Mouse (Mus musculus) limb, embryonic 14.5 days (tissue): Measurements from ENCODE around the gene Gtf2f1. TPM values are rescaled to one million over a fixed set of nuclear protein-coding genes. Genes with fewer than 3 reads are reported as not detected.
A peak's percentile ranks its signal among the peaks of the same experiment; 100 is the strongest.

Experiments
- ATAC-seq: fragments of 200-750 bp; cut with Nextera tagmentation; 2 replicates; pipeline ENCODE4 v1.8.0; 2017; ENCODE audit warnings: low read depth, moderate number of reproducible peaks, moderate TSS enrichment; ENCODE audit not compliant: low FRiP score
- DNase-seq: peaks from one replicate; pipeline ENCODE4 v3.0.0-alpha.2; 2015; ENCODE audit warnings: low spot score
- H3K27ac ChIP-seq: fragments of 300-500 bp; sonication (generic); replicated peaks from 2 replicates; pipeline ENCODE4 v1.5.1; 2014; ENCODE audit warnings: low read depth, mild to moderate bottlenecking, low read length, moderate library complexity, mixed read lengths
- H3K27me3 ChIP-seq: fragments of 300-500 bp; sonication (generic); 2 replicates; pipeline ENCODE4 v1.6.1; 2014; ENCODE audit warnings: low read length, mixed read lengths; ENCODE audit not compliant: control insufficient read depth, insufficient read depth
- H3K36me3 ChIP-seq: fragments of 300-500 bp; sonication (generic); 2 replicates; pipeline ENCODE4 v1.6.1; 2014; ENCODE audit warnings: mild to moderate bottlenecking, low read length, moderate library complexity, mixed read lengths; ENCODE audit not compliant: control insufficient read depth, insufficient read depth
- H3K4me1 ChIP-seq: fragments of 300-500 bp; sonication (generic); 2 replicates; pipeline ENCODE4 v1.6.1; 2014; ENCODE audit warnings: antibody characterized with exemption, low read length, mixed read lengths; ENCODE audit not compliant: control insufficient read depth, insufficient read depth
- H3K4me2 ChIP-seq: fragments of 300-500 bp; sonication (generic); replicated peaks from 2 replicates; pipeline ENCODE4 v1.6.1; 2014; ENCODE audit warnings: low read depth, mild to moderate bottlenecking, low read length, moderate library complexity; ENCODE audit not compliant: severe bottlenecking
- H3K4me3 ChIP-seq: fragments of 300-500 bp; sonication (generic); replicated peaks from 2 replicates; pipeline ENCODE4 v1.5.1; 2014; ENCODE audit warnings: low read length
- H3K9ac ChIP-seq: fragments of 300-500 bp; sonication (generic); 2 replicates; pipeline ENCODE4 v1.6.1; 2014; ENCODE audit warnings: mild to moderate bottlenecking, low read depth, low read length, moderate library complexity; ENCODE audit not compliant: severe bottlenecking
- H3K9me3 ChIP-seq: fragments of 300-500 bp; sonication (generic); 2 replicates; pipeline ENCODE4 v1.6.1; 2016; ENCODE audit warnings: low read length; ENCODE audit not compliant: control insufficient read depth
- POLR2A ChIP-seq: fragments of 200-500 bp; IDR thresholded peaks from 2 replicates; pipeline ENCODE4 v1.8.0; 2012; ENCODE audit warnings: inconsistent platforms, mild to moderate bottlenecking, moderate library complexity, borderline replicate concordance; ENCODE audit not compliant: insufficient read depth, insufficient read length; ENCODE audit errors: extremely low read depth
- WGBS: fragments of 180-500 bp; shearing (Covaris S2); extraction: QIAGEN DNeasy Blood & Tissue Kit; methylation state at CpG from one replicate; pipeline ENCODE4 v1.1.7; 2014; 5-methylcytosine and 5-hydroxymethylcytosine counted together
- polyA plus RNA-seq, 2 experiments: library from polyadenylated mRNA; depleted of rRNA in 1 of 2; stranded (reverse) in 1 of 2; unstranded in 1 of 2; fragments of >200 nt; fragmentation: Nextera tagmentation in 1 of 2; extraction: Ambion mirVana in 1 of 2; gene quantifications; 2 replicates each; pipeline versions ENCODE4 v1.2.1 to v1.2.3; 2012 to 2014

Gtf2f1 gene
- polyA plus RNA-seq, 2 experiments, result 54.1 to 68.5 TPM

DNA sequence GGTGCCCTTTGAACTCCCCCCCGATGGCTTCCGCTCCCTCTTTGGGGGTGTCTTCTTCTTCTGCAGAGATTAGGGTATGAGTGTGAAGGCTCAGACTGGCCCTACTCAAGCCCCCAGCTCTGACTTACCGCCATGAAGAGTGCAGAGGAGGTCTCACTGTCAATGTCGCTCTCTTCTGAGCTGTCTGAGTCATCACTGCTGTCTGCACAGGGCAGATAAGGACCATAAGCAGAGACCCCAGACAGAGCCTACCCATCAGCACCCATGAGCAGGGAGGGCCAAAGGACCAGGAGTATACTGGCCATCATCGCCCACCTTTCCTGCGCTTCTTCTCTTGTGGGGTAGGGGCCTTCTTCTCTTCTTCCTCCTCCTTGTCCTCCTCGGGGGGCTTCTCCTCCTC, 7.1 kb downstream of the Gtf2f1 start:
- WGBS, result 91% methylated on average over 7 of the region's 7 CpGs
- no peak overlapping the region for H3K9ac ChIP-seq
- no peak for ATAC-seq

DNA sequence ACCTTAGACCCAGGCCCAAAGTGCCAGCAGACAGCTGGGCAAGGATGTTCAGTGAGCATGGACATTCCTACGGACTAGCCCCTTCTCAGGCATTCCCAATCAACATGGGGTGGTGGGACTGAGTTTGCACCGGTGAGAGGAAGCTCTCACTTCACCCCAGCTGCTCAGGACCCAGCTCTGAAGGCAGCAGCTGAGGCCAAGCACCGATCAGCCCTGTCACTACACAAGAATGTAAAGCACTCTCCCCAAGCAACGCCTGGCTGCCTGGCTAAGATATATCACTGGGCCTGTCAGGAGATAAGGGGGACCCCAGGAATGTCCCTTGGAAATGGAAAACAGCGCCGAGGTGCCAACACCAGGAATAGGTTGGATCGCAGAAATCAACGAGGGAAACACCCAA, 9.9 kb downstream of the Gtf2f1 start:
- 74% methylated on average over 8 of the region's 8 CpGs for WGBS
- Histone ChIP-seq H3K4me2 (no peak overlapping the region), H3K4me1 (peaks cover 8% of the 10 kb centered on the region; the same call in 1 of the 2 replicates), H3K9me3 (no peaks in the 10 kb centered on the region), H3K27ac (no peak overlapping the region), H3K36me3 (peaks cover 47% of the 10 kb centered on the region), H3K27me3 (no peaks in the 10 kb centered on the region), H3K9ac (no peak overlapping the region), H3K4me3 (no peak overlapping the region)
- no peak for DNase-seq
- ATAC-seq, result no peak
- TF ChIP-seq POLR2A, result no peak

More for the DNA sequence above, 7.1 kb downstream of the Gtf2f1 start:
- Histone ChIP-seq H3K4me2 (no peak overlapping the region), H3K9me3 (no peaks in the 10 kb centered on the region), H3K27me3 (no peaks in the 10 kb centered on the region), H3K4me3 (no peak overlapping the region), H3K27ac (no peak overlapping the region), H3K4me1 (no peaks in the 10 kb centered on the region), H3K36me3 (peaks cover 71% of the 10 kb centered on the region)
- no peak for TF ChIP-seq POLR2A
- no peak for DNase-seq

DNA sequence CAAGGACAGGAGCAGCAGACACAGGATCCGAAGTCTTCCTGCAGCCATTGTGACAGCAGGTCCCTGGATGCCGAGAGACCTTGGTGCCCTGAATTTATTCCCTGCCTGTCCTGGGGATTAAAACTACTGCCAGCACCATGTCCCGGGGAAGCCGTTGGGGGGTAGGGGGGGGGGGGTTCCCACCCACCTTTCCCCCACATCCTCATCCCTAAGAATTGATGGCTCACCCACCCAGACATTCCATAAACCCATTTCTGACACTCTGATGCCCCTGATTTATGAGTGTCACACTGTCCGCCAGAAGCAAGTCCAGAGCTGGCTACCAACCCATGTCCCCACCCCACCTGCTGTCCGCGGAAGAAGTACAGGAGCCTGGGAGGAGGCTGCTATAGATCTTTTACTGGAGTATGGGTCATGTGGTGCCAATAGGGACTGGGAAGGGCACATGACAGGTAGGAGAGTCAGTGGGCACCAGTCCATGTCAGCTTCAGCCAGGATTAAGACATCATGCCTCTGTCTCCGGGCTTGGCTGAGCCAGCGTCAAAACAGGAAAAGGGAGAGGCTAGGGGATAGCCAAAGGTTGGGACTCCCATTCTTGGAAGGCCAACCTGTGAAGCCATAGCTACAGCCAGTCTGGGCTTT, 11.0 kb downstream of the Gtf2f1 start, which contains the start of gene Pspn:
Gene Pspn, minus strand, starts transcription at position 51 of the 642 bp plus-strand sequence.
- Histone ChIP-seq H3K9me3 (no peaks in the 10 kb centered on the region), H3K4me2 (no peak within 1 kb of the TSS), H3K9ac (no peak within 1 kb of the TSS), H3K4me3 (no peak within 1 kb of the TSS), H3K36me3 (peaks cover 48% of the 10 kb centered on the region), H3K4me1 (peaks cover 8% of the 10 kb centered on the region; the same call in 1 of the 2 replicates), H3K27me3 (no peaks in the 10 kb centered on the region), H3K27ac (no peak within 1 kb of the TSS)
- no peak for DNase-seq
- 89% methylated on average over 9 of the region's 9 CpGs for WGBS
- ATAC-seq, result no peak
- TF ChIP-seq POLR2A, result no peak

DNA sequence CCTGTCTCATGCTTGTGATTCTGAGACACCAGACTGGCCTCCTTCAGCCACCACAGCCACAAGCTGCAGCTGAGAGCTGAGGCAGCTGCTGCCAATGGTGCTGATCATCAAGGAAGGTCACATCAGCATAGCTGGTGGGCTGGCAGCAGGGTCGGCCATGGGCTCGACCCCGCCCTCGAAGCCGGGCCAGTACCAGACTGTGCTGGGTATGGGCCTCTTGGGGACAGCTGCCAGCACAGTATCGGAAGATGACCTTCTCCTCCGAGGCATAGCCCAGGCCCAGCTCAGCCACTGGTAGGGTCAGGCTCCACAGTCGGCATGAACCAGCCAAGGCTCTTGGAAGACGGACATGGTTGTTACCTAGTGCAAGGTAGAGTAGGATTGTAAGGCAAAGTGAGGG, 11.7 kb downstream of the Gtf2f1 start:
- DNase-seq, result no peak
- no peak for TF ChIP-seq POLR2A
- H3K9ac ChIP-seq, result no peak overlapping the region
- H3K36me3 ChIP-seq, result peaks cover 49% of the 10 kb centered on the region
- no peak overlapping the region for H3K4me3 ChIP-seq
- 92% methylated on average over 9 of the region's 9 CpGs for WGBS
- H3K27me3 ChIP-seq, result no peaks in the 10 kb centered on the region
- no peak overlapping the region for H3K27ac ChIP-seq
- H3K4me1 ChIP-seq, result peaks cover 8% of the 10 kb centered on the region; the same call in 1 of the 2 replicates
- no peaks in the 10 kb centered on the region for H3K9me3 ChIP-seq
- ATAC-seq, result no peak
- no peak overlapping the region for H3K4me2 ChIP-seq

DNA sequence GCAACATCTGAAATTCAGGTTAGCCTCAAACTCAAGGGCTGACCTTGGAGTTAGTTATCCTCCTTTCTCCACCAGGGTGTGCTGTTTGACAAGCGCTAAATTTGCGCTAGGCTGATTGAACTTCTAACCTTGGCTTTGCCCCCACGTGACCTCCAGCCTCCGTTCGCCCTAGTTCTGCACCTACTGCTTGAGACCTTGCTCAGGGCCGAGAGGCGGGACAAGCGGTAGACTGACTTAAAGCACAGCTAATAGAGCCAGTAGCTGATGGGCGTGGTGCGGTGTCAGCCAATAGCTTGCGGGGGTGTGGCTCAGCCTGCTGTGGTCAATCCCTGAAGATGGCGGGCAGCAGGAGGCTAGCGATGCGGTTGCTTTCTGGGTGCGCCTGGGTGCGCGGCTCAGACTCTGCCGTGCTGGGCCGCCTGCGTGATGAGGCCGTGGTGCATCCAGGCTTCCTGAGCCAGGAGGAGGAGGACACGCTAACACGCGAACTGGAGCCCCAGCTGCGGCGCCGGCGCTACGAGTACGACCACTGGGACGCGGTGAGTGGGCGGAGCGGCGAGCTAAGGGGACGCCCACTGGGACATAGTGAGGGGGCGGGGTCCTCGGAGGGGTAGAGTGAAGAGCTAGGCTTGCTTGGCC, 13.9 kb downstream of the Gtf2f1 start, which contains the start of gene Alkbh7:
Gene Alkbh7, plus strand, starts transcription at position 311 of the 639 bp plus-strand sequence.
- peak; percentile 98 for DNase-seq
- H3K27me3 ChIP-seq, result no peaks in the 10 kb centered on the region
- no peaks in the 10 kb centered on the region for H3K9me3 ChIP-seq
- H3K27ac ChIP-seq, result no peak within 1 kb of the TSS
- peaks cover 8% of the 10 kb centered on the region; the same call in 1 of the 2 replicates for H3K4me1 ChIP-seq
- peaks cover 52% of the 10 kb centered on the region for H3K36me3 ChIP-seq
- peak within 1 kb of the TSS; percentile 81 for H3K4me3 ChIP-seq
- peak within 1 kb of the TSS; percentile 75 for H3K4me2 ChIP-seq
- WGBS, result under 1% methylated on average over 38 of the region's 38 CpGs
- ATAC-seq, result peak; percentile 98
- peak within 1 kb of the TSS; percentile 65 for H3K9ac ChIP-seq
- no peak for TF ChIP-seq POLR2A
